Mouse (Mus musculus): ENCODE results near the gene Tmem167. TPM values are rescaled to one million over a fixed set of nuclear protein-coding genes. Genes with fewer than 3 reads are reported as not detected.

Tmem167 gene
- polyA plus RNA-seq, 1 experiment: 14.5 TPM

DNA sequence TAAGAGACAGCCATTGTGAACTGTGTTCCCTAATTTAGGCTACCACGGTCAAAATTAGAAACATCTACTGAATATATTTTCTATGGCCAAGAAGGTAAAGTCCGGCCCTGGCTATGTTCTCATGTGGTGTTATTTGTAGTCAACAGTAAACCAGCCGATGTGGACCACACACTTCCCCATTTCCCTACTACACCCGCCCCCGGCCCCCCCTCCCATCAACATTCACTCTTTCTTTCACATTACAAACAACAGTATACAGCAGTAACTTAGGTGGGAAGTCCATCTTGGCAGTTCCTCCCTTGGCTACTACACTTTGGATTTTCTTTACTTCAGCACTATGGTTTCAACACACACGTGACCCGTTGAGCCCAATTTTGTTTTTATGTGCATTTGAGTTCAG is 94.6 kb downstream of the Tmem167 start:
- no peak for DNase-seq (ENCODE audit: low spot score)

GRCm38 (mm10) chr13:90186694-90187093 is 97.8 kb downstream of the Tmem167 start:
- no peak for DNase-seq (ENCODE audit: low spot score)

DNA sequence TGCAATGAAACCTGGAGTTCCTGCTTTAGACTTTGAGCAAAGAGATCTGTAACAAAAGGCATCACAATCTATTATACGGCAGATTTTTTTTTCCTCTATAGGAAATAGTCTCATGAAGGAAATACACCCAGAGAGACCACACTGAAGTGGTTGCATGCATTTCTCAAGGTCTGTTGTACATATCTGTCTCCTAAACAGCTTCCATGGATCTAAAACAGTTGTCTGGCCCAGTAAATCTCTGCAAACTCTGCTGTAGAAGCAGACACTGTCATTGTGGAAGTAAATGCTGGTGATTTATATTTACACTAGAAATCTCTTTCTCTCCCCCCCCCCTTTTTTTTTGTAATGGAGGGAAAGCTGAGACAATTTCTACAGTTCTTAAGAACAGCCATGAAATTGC is 99.1 kb downstream of the Tmem167 start:
- no peak for DNase-seq (ENCODE audit: low spot score)

DNA sequence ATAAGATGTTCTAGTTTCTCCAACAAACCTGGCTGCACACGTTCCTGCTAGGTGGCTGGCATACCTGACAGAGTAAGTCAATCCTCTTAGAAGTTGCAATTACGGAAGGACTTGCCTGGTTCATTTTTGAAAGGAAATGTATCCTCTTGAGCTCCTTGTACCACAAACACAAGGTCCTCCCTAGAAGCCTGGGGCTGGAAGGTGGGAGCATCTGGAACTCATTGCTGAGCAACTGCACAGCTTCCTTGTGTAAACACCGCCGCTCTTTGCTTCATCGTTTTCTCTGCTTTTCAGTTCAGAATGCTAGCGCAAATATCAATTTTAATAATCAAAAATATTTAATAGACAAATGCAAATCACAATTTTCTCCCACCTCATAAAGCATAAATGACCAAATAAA is 102.9 kb downstream of the Tmem167 start:
- no peak for DNase-seq (ENCODE audit: low spot score)

Other genes with a start within 250 kb of the Tmem167 start
- gene Xrcc4, start 485 bp downstream of the Tmem167 start, polyA plus RNA-seq (2012; rRNA removed): 10.4 and 11.3 TPM in 2 replicates